Mouse (Mus musculus) 3T3-L1 (cell line): ENCODE measurements at regions not wholly inside any gene's neighbourhood (a gene's known extent, or its start where the extent isn't known, plus 50 kb on each side); places are given as distances from the start of the nearest gene placed in this dataset.

Experiments used
- DNase-seq: peaks from one replicate; pipeline ENCODE4 v3.0.0-alpha.2; 2015; ENCODE audit warnings: low read depth, low spot score

GRCm38 (mm10) chr9:61089066-61089686 is 283.0 kb upstream of the Tle3 start:
- no peak for DNase-seq

- no peak for DNase-seq
Measured at GRCm38 (mm10) chr9:61091036-61091435, 281.1 kb upstream of the Tle3 start.

GRCm38 (mm10) chr9:61092834-61093479 is 279.2 kb upstream of the Tle3 start:
- no peak for DNase-seq

- peak; percentile 3 for DNase-seq
Measured at GRCm38 (mm10) chr9:61095069-61095775, 276.9 kb upstream of the Tle3 start.

- DNase-seq, result no peak
Measured at GRCm38 (mm10) chr9:61101741-61102450, 270.3 kb upstream of the Tle3 start.

- no peak for DNase-seq
Measured at GRCm38 (mm10) chr9:61102451-61103358, 269.5 kb upstream of the Tle3 start.

- DNase-seq, result no peak
Measured at GRCm38 (mm10) chr9:61105550-61106280, 266.5 kb upstream of the Tle3 start.

GRCm38 (mm10) chr9:61109519-61110285 is 262.5 kb upstream of the Tle3 start:
- DNase-seq, result no peak

GRCm38 (mm10) chr9:61111206-61111605 is 261.0 kb upstream of the Tle3 start:
- DNase-seq, result no peak

GRCm38 (mm10) chr9:61111733-61112415 is 260.3 kb upstream of the Tle3 start:
- no peak for DNase-seq

- no peak for DNase-seq
Measured at GRCm38 (mm10) chr9:61119252-61119651, 252.9 kb upstream of the Tle3 start.

GRCm38 (mm10) chr9:61120531-61120930 is 251.6 kb upstream of the Tle3 start:
- DNase-seq, result no peak

GRCm38 (mm10) chr9:61120931-61121391 is 251.2 kb upstream of the Tle3 start:
- DNase-seq, result no peak

- DNase-seq, result no peak
Measured at GRCm38 (mm10) chr9:61123431-61123830, 248.7 kb upstream of the Tle3 start.

GRCm38 (mm10) chr9:61125769-61126168 is 246.4 kb upstream of the Tle3 start:
- no peak for DNase-seq

- DNase-seq, result no peak
Measured at GRCm38 (mm10) chr9:61128077-61128476, 244.1 kb upstream of the Tle3 start.

GRCm38 (mm10) chr9:61129186-61129585 is 243.0 kb upstream of the Tle3 start:
- DNase-seq, result no peak

GRCm38 (mm10) chr9:61130877-61131276 is 241.3 kb upstream of the Tle3 start:
- DNase-seq, result no peak

- no peak for DNase-seq
Measured at GRCm38 (mm10) chr9:61135263-61135882, 236.8 kb upstream of the Tle3 start.
